Mouse (Mus musculus): Measurements from ENCODE around the gene 1700113H08Rik. TPM values are rescaled to one million over a fixed set of nuclear protein-coding genes. Genes with fewer than 3 reads are reported as not detected.
A peak's percentile ranks its signal among the peaks of the same experiment; 100 is the strongest.

1700113H08Rik gene
- under 1 TPM in 1 of 2 experiments, not detected in 1; 0.35 TPM for total RNA-seq (2021)

DNA sequence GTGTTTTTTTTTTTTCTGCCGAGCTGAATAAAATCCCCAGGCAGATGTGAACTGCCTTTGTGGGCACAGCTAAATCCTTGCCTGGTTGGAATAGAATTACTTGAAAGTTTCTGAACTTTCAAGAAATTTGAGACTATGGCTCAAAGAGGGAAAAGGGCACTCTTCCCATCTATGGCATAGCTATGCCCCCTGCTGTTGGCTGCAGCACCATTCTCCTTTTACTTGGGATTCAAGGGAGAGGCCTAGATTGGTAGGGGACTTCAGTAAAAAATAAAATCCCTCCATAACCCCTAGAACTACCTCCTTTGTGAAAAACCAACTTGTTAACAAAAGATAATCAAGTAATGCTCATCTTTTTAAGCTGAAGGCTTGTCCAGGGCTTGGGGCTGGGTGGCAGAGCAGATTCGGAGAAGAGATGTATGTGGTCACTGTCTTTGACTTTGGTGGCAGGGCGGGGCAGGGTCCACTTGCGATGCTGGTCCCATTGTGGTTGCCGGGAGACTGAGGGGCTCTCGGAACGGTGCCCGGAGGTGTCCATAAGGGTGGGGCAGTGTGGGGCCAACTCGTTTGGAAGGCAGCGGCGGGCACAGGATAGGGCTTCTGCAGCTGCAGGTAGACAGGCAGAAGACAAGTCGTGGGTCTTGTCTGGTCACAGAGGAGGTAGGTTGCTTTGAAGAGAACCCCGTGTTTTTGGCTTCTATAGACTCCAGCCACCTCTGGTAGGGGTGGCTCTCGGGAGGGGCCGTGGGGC lies at the start of gene 1700113H08Rik:
1700113H08Rik (plus strand) TSS at position 546 of the 751 bp plus-strand sequence.
- intact Hi-C loops (cut with DNase I): no loop called here
- peak in 1 of 2 experiments; percentile 10 for DNase-seq

DNA sequence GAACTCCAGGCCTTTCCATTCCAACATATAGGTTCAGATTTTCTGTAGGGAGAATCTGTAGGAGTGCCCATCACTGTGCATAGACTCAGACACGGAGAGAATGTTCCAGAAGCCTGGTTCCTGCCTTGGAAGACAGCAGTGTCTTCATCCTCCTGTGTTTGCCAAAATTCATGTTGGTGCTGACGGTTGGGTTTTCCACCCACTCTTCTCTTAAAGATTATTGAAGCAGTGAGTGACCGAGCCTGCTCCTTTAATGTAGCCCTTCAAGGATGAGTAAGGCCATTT lies 49.7 kb upstream of the 1700113H08Rik start:
- intact Hi-C loops (cut with DNase I): no loop called here
- no peak for DNase-seq

DNA sequence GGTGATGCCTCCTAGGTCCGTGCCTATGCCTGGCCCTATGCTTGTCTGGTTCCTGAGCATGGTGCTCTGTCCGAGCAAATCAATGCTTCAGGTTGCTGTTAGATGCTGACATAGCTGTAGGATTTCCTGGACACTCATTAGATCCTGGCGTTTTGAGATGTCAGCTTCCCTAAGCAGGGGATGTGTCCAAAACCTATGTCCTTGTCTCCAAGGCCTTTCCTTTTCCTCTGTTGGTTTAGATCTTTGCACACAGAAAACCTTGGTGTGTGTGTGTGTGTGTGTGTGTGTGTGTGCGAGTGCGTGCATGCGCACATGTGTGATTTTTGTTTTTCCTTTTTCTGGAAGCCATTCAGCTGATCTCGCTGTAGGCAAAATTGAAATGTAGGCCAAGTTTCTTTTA lies 45.8 kb upstream of the 1700113H08Rik start:
- intact Hi-C loops (cut with DNase I): no loop called here
- no peak for DNase-seq

DNA sequence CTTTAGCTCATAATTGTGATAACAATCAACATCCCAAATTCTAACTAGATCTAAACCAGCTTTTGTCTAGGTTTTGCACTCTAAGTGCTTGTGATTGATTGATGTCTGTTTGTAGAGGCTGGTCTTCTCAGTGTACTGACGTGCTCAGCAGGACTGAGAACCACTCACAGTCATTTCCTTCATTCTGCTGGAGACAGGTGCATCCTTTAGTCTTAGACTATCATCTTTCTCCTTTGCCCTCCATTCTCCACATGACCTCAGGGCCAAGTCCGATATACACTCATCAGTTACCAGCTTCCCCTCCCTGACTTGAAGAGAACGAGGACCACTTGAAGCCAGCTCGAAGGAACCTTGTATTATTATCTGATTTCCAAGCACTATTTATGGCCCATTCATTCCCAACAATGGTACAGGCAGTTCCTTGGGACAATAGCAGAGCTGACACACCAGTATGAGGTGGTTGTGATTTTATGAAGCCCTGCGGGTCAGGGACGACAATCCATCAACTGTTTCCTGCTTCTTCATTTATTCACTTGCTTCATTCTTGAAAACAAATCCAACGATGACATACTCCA lies 43.4 kb upstream of the 1700113H08Rik start:
- no peak for DNase-seq
- intact Hi-C loops (cut with DNase I): no loop called here

DNA sequence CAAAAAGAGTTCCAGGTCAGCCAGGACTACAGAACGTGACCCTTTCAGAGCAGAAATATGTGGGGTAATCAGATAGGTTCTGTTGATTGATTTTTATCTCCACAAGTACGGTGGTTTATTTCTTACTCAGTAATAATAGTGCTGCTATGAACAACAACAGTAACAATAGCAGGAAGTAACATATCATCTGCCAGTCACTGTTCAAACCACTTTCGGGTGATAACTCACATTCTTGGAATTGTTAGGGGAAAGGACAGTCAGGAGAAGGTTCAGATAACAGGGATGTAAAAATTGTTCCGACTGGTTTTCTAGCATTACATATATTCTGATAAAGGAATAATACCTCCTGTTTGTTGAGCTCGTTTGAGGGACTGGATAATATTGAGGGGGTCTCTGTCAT lies 42.4 kb upstream of the 1700113H08Rik start:
- intact Hi-C loops (cut with DNase I): no loop called here
- no peak for DNase-seq

DNA sequence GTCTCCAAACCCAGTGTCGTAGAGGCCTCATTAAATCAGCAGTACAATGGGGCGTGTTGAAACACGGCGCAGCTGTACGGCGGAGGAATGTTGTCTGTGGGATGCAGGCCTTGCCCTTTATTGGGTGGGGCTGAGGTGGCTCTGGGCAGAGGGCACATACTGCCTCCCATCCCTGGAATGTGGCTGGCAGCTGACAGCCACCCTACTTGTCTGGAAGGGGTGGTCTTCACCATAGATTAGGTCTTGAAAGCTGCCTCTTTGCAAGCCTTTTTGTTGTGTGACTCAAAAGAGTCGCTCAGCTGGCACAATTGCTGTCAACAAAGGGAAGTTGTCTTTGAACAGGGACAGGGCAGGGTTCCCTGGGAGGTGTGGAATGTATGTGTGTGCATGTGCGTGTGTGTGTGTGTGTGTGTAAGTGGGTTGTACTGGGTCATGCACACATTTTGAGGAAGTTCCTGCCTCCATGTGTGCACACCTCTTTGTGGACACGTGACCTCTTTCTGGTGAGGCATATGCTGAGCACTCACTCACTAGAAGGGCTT lies 41.6 kb upstream of the 1700113H08Rik start:
- DNase-seq: no peak
- intact Hi-C loops (cut with DNase I): no loop called here

DNA sequence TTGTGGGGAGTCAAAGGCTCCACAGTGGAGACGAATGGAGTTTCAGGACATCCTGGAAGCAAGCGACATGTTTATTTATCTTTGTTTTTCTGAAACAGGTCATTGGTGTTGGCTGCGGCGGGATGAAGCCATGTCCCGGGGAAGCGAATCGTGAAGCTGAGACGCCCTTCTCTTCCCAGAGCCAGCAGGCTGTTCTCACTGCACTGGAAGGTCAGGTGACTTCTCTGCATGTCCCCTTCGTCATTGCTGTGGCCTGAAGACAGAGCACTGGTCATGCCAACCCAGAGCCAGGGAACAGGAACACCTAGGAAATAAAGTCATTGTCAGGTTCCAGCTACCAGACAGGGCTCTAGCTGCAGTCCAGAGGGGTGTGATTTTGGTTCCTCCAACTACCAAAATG lies 39.0 kb upstream of the 1700113H08Rik start:
- DNase-seq: no peak
- intact Hi-C loops (cut with DNase I): no loop called here

DNA sequence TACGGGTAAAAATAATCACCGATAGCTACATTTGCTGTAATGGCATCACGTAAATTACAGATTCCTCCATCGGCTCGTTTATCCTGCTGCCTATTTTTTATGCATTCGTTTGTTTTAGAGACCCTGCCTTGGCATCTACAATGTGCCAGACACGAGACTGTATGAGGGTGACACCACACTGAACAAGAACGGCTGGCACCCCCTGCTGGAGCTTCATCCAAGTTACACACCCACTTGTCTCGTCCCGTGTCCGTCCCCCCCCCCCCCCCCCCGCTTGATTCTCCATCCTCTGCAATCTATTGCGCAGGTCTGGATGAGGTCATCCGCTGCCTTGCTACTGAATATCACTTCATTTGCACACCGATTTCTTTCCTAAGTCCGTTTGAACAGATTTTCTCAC lies 37.1 kb upstream of the 1700113H08Rik start:
- peak; percentile 9 to 48 for DNase-seq
- intact Hi-C loops (cut with DNase I): loop anchor here (1.0 kb wide), 1 partner anchor 48 kb away; no protein-coding TSS in a partner anchor

DNA sequence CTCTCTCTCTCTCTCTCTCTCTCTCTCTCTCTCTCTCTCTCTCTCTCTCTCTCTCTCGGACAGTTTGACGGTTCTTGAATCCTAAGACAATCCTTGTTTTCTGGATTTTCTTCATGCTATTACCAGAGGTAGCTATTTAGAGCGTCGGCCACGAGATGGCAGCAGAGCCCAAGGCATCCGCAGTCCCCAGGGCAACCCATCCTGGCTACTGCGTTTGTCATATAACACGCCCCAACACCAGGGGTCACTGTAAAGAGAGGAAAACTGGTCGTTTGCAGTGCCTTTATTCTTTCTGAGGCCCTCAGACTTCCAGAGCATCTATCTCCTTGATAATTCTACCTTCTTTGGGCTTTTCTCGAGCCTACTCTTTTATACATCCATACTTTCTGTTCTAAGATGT lies 33.0 kb upstream of the 1700113H08Rik start:
- DNase-seq: peak; percentile 81 to 91
- intact Hi-C loops (cut with DNase I): loop anchor here (1.0 to 2.0 kb wide), 2 partner anchors 479 to 1302 kb away; no protein-coding TSS in a partner anchor

DNA sequence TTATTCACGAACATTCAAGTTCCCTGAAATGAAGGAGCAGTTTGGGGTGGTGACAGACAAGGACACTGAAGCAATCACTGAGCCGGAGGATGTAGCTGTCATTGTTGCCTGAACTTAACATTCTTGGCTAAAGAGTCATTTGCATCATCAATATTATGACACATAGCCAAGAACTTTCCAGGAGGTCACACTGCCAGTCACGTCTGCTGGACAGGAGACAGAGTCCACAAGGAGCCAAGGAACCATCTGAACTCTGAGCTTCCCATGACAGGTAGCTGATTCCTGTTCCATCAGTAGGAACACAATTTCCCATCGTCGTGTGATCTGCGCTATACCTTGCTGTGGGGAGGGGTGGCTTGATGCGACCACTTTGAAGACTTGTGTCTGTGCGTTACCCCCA lies 25.1 kb upstream of the 1700113H08Rik start:
- DNase-seq: no peak
- intact Hi-C loops (cut with DNase I): no loop called here

DNA sequence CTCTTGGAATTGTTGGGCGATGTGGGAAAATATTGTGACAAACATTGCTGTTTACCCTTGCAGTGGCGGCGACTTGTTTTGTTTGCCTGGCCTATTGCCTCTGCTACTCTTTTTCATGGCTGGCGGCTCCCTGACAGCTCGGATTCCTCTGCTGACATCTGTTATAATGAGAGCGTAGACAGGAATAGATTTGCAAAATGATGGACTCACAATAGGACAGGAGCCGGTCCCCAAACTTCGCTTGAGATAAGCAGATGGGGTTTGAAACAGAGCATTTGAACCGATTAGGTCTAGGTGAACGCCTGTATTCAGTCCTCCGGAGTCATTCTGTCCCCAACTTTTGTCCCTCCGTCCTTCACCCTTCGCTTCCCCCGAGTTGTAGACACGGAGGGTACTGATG lies 22.0 kb upstream of the 1700113H08Rik start:
- no peak for DNase-seq
- intact Hi-C loops (cut with DNase I): no loop called here

DNA sequence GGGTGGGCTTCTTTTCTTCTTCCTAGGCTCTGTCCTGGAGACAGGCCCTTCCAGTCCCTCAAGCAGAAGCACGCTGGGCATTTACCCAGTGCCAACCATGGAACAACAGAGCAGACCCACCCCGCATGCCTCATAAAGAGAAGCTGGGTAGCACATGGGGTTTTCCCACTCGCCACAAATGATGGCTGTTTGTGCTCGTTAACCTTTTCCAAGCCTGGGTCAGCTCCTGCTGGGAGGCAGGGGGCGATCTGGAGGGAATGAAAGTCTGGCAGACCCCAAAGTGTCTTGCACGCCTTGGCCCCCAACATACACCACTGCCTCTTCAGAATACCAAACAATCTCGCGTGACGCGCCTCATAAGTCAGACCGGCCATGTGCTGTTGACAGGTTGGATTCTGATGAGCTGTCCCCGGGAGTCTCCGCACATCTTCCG lies 21.6 kb upstream of the 1700113H08Rik start:
- DNase-seq: no peak
- intact Hi-C loops (cut with DNase I): no loop called here

DNA sequence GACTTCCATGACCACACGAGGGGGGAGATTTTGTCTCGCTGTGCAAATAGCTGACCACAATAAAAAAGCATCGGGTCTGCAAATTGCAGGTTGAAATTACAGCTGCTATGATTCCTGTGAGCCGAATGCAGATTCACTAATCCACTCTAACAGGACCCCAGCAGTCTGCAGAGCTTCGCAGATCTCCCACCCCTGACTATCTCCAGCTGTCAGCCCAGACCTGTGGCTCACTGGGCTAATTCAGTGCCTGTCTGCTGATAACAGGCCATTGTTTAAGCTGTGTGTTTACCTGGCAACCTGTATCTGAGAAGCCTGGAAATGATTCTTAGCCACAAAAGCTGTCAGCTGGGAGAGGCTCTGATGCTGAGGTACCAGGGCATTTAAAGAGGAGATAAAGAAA lies 20.8 kb upstream of the 1700113H08Rik start:
- no peak for DNase-seq
- intact Hi-C loops (cut with DNase I): no loop called here

DNA sequence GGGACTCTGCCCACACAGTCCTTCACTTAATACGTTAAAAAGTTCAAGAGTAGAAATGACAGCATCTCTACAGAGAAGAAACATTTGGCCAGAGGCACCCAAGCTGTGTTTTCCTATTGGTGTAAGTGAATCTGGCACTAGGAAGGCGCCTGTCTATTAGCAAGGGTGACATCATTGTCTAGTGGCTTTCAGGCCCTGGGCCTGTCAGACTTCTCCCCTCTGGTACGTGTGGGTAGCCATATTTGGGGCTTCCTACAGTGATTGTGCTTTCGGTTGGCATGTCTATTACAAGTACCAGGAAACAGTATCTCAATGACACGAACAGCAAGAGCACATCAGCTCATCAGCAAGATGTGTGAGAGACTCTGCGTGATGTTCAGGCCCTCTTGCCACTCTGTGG lies 18.5 kb upstream of the 1700113H08Rik start:
- intact Hi-C loops (cut with DNase I): no loop called here
- no peak for DNase-seq

DNA sequence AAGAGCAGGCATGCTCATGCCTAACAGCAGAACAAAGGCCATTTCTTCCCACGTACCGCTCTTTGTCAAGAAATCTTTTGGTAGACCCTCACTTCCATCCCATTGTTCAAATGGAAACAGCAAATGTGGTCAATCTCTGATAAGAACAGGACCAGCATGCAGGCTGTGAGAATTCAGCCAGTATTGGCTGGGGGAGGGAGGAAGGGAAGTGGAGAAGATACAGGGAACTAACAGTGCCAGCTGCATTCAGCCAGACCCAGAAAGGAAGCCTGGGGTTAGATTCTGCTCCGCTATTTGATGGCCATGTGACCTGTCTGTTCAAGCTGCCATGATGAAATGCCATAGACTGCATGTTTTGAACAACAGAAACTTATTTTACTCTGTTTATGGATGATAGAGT lies 18.0 kb upstream of the 1700113H08Rik start:
- intact Hi-C loops (cut with DNase I): no loop called here
- no peak for DNase-seq

DNA sequence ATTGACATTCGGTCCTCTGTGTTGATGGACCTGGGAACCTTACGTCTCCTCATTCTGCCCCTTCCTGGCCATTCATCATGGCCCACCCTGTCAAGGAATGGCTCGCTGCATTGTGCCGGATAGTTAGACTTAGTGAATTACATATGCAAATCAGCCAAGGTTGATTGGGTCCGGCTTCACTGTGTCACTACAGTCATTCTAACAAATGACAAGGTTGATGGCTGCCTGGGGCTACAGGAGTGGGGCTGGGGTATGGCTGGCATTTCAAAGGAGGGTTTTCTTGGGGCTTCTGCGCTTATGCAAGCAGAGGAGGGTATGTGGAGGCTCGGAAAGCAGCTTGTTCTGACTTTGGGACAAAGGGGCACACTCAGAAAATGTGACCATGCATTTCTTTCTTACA lies 16.6 kb upstream of the 1700113H08Rik start:
- intact Hi-C loops (cut with DNase I): no loop called here
- DNase-seq: no peak

DNA sequence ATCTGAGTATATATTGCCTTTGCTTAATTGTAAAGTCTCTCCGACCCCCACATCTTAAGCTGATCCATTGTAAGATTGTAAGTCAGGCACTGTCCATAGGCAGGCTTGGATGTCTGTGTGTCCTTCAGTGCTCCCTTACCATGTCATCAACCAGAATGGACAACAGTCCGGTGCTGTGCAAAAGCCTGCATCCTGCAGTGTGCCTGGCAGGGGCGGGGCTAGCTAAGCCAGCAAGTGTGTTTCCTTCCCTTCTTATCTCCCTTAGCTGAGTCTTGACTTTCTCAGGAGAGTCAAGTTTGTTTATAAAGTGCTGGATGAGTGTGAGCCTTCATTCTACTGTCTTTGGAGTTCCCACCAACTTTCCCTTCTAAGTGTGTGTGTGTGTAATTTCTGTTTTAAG lies 12.6 kb upstream of the 1700113H08Rik start:
- intact Hi-C loops (cut with DNase I): no loop called here
- DNase-seq: no peak

DNA sequence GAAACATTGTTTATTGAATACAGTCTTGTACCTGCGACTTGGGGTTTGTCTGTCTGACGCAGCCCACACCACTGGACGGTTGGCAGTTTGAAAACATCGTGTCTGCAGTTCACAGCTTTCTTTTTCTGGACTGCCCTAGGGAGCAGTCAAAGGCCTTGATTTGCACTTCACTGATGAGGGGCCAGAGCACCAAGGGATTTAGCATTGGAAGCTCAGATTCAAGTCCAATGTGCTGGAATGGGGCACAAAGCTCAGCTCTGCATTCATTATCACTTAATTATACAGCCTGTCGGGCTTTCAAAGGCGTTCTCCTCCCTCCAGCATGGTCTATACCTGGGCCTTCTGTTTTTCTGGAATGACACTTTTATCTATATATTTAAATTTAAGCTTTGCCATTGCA lies 11.4 kb upstream of the 1700113H08Rik start:
- intact Hi-C loops (cut with DNase I): no loop called here
- no peak for DNase-seq

DNA sequence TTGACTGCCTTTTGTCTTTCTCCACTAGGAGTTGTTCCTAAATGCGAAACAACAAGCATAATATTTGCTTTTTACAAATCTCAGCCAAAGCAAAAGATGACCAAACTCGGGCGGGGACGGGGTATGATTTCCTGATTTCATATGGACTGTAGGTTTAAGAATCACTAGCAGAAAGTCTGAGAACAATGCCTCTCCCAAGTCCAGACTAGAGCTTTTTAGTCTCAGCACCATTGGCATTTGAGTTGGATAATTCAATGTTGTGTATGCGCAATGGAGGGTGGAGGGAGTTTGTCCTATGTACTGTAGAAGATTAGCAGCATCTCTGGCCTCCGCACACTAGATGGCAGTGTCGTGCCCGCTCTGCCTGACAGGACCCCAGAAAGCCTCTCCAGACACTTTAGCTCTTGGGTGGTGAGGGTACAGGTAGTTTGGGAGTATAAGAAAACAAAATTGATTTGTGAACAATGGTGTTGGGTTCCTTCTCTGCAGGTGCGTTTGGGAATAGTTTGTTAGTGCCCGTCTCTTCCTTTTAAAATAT lies 10.8 kb upstream of the 1700113H08Rik start:
- no peak for DNase-seq
- intact Hi-C loops (cut with DNase I): no loop called here

DNA sequence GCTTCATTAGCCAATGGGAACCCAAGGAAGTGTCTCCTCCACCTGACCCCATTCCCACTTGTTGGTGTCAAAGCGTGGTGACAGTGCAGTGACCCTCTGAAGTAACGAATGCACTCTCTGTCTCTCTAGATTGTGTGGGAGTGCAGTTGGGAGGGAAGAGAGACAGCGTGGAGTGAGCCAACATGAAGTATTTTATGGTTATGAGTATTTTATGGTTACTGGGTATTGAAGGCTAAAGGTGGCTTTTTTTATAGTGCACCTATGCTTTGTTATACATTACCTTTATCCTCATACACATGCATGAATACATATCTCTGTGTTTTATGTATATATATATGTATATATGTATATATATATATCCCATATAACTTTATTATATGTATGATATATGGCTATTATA lies 8.7 kb upstream of the 1700113H08Rik start:
- no peak for DNase-seq
- intact Hi-C loops (cut with DNase I): no loop called here

DNA sequence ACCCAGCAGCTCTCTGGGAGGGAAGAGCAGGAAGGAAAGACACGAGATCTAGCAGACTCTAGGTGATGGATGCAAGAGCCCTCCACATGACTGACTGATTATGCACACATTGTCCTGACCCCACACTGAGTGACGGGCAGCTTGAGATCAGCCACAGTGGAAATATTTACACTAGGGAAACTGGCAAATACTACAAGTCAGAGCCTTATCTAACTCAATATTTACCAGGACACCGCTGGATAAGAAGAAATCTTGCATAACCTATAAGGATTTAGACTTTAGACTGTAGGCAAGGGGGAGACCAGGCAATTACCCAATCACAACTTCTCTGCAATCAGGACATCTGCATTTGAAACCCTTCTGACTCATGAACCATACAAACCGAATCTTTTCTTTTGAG lies 6.1 kb upstream of the 1700113H08Rik start:
- DNase-seq: no peak
- intact Hi-C loops (cut with DNase I): no loop called here

DNA sequence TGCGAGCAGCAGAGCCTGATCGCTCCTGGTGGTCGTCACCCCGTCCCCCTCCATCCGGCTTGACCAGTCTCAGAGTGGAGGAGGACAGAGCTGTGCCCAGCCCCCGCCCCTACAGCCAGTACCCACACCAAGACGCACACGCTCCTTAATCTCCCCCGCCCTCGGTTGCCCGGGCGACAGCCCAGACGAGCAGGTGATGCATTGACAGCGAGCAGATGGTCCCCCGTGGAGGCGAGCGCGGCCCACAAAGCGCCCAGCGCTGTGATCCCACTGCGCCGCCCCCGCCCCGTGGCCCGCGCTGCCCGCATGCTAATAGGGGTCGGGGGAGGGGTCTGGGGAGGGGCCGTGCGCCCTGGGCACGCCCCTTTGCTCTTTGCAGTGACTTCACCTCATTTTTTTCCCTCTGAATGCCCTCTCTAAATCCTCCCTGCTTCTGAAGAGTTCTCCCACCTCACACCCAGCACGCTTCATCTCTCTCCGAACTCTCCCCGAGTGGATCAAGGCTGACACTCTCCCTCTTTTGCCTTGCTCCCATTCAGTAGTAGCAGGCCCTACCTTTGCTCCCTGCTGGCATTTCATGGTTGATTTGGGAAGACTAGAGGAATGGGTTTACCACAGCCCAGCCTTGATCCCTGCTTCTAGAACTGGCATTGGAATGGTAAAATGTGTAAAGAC lies 543 bp downstream of the 1700113H08Rik start:
- no peak for DNase-seq
- intact Hi-C loops (cut with DNase I): no loop called here
